Mouse (Mus musculus): ENCODE results near the gene Methig1. TPM values are rescaled to one million over a fixed set of nuclear protein-coding genes. Genes with fewer than 3 reads are reported as not detected.
"Not testable (repeated sequence)": the region's sequence is repeated elsewhere in the genome, so short reads cannot be mapped to it uniquely, and the experiment has no call there.

Methig1 gene
- not detected for total RNA-seq (2021)

DNA sequence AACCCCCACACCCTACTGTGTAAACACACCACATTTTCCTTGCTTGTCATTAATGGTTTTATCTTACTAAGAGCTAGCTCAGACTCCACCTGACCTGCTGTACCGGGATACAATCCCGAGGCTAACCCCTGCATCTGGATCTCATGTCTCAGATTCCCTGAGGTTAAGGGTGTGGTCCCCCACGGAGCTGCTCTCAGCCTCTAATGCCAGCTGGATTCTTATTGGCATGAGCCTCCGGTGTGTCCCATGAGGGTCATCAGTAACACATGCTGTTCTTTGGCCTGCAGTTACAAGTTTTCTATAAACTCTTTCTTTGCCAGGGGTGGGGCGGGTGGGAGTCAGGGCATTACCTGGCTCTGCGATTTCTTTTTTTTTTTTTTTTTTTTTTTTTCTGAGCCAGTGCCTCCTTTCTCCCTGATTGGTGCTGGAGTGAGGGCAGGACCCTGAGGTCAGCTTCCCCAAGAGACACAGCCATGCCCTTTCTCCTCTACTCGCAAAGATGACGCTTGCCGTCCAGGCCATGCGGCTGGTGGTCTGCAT is at the start of gene Methig1, which contains the start of gene Mettl7a2:
TSS of gene Methig1 (plus strand) at position 439 of the 540 bp plus-strand sequence.
TSS of gene Mettl7a2 (plus strand) at position 490 of the 540 bp plus-strand sequence.
- intact Hi-C loops (cut with DNase I): no loop called here
- no peak for DNase-seq (ENCODE audit: low spot score in 2 of 2)

DNA sequence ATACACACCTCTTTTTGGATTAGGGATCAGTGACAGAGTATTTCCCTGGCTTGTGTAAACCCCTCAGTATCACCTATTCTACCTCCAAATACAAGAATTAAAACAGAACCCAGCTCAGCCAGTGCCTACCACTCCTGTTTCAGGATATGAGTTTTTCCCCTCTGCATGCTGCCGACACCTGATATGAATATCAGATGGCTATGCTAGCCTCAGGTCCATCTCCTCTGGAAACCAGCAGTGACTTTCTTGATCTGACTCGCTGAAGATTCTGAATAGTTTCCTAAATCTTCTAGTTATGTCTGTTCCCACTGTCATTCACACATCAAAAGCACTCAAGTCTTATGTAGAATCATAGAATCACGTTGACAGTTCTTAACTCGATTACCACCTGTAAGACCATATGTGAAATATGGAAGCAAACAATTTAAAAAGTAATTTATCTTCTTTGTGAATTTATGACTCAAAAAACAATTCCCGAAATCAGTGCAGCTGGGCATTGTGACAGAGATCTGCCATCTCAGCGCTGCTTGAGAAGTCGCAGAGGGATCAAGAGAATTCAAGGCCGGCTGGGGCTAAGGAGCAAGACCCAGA is 49.4 kb upstream of the Methig1 start:
- intact Hi-C loops (cut with DNase I): loop anchor here (2.0 kb wide), 1 partner anchor 77 kb away; the partner anchor contains the start of gene Atf1
- no peak for DNase-seq (ENCODE audit: low spot score in 2 of 2)

DNA sequence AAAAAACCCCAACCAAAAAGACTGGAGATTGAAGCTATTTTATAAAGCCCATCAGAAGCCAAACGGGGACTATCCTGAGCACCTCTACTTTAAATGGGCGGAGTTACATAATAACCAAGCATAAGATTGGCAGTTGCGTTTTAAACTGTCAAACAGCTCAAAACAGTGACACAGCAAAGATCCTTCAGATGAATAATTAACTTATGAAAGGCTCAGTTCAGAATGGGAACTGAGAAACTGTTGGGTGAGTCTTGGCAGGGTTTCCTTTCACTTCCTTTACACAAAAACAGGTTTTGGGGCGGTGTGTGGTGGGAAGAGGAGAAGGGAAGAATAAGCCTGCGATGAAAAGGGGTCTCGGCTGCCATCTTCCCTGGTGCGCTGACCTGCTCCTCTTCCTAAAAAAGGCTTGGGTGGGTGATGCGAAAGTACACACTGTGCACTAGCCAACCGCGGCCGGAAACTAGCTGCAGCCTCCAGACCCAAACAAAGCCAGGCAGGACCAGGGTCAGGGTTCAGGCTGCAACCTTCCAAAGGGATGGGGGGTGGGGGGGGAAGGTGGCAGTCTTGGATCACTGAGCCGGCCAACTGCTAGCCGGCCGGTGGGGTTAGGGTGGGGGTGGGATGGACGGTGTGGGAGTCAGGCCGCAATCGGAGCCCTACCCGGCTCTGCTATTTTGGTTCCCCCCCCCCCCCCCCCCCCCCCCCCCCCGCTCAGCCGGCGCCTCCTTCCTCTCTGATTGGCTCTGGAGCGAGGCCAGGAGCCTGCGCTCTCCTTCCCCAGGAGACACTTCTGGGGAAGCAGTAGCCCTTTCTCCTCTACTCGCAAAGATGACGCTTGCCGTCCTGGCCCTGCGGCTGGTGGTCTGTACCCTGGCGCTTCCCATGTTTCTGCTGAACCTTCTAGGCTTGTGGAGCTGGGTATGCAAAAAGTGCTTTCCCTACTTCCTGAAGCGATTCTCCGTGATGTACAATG is 48.6 kb upstream of the Methig1 start, which contains the start of gene Mettl7a1:
TSS of gene Mettl7a1 (plus strand) at position 122 of the 973 bp plus-strand sequence.
- DNase-seq (ENCODE audit: low spot score in 2 of 2): peak; percentile 83 to 86
- intact Hi-C loops (cut with DNase I): loop anchor here (2.0 kb wide), 1 partner anchor 78 kb away; the partner anchor contains the start of gene Atf1

DNA sequence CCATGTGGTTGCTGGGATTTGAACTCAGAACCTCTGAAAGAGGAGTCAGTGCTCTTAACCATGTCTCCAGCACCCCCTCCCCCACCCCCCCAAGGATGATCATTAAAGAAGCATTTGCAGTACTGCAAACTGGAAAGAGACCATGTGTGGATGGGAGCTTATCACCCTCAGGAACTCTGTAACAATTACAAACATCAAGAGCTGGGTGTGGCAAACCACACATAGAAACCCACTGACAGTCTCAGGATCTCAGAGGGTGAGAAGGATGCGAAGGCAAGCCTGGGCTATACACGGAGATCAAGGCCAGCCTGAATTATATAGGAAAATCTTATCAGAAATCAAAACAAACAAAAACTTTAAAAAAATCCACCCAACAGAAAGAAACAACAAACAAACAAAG is 46.7 kb upstream of the Methig1 start:
- DNase-seq (ENCODE audit: low spot score in 2 of 2): no peak
- intact Hi-C loops (cut with DNase I): no loop called here

DNA sequence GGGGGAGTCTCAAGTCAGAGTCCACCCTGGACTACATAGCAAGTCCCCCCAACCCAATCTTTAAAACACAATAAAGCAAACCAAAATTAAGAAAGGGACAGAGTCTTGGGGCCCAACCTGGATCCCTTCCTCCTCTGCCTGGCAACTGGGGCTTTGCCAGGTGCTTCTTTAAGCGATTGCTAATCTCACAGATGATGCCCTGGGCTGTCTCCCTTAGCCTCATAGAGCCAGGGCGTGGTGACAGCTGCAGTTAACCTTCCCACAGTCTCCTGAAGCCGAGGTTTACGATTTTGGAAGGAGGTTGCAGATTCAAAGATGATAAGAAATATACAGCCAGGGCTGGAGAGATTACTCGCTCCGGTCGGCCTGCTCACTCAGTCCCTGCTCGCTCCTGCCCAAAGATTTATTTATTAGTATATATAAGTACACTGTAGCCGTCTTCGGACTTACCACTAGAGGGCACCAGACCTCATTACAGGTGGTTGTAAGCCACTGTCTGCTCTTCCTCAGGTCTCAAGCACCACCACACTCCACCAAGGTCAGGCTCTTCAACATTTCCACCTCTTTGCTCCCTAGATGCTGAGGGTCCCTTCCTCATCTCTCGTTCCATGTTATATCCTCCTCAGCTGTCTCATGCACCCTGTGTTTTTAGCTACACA is 45.4 kb upstream of the Methig1 start:
- DNase-seq (ENCODE audit: low spot score in 2 of 2); intact Hi-C loops (cut with DNase I): not testable (repeated sequence)

DNA sequence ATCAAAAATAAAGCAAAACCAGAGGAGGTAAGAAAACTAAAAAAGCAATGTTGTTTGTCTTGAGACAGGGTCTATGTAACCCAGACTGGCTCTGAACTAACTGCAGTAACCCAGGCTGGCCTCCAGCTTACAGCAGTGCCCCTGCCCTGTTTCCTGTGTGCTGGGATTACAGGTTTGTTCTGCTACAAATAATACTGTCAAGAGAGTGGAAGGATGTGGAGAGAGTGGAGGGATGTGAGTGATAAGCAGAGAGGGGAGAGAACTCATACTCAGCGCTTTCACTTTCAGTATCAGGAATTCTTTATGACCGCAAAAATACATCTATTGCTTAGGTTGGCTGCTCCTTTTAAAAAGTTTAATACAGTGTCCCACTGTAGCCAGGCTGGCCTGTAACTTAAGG is 40.6 kb upstream of the Methig1 start:
- intact Hi-C loops (cut with DNase I): no loop called here

DNA sequence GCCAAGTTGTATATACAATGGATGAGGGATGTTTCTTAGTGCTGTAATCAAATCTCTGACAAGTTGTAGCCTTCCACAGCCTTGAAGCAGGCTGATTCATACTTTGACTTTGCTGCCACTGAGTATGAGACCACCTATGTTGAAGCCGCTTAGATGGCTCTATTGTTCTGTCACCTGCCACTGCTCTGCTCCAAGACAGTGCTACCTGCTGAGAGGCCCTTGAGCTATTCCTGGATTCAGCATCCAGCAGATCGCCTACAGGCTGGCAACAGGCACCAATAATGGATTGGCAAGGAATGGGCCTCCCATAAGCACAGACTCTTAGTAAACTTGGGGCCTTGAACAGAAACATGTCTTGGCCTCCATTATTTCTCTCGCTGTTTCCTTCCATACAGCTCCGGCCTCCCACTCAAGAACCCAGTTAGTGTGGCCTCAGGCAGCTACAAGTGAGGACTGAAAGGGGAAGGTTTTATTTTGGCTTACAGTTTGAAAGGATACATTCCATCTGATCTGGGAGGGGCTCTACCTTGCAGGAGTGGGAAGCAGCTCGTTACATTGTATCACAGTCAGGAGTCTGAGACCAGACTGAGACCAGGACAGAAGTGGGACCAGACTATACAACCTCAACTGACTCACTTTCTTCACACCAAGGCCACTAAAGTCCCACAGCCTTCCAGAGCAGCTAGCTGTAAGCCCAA is 38.4 kb upstream of the Methig1 start:
- intact Hi-C loops (cut with DNase I): no loop called here
- no peak for DNase-seq (ENCODE audit: low spot score in 2 of 2)

More for the DNA sequence above, 40.6 kb upstream of the Methig1 start:
- DNase-seq (ENCODE audit: low spot score in 2 of 2): no peak

DNA sequence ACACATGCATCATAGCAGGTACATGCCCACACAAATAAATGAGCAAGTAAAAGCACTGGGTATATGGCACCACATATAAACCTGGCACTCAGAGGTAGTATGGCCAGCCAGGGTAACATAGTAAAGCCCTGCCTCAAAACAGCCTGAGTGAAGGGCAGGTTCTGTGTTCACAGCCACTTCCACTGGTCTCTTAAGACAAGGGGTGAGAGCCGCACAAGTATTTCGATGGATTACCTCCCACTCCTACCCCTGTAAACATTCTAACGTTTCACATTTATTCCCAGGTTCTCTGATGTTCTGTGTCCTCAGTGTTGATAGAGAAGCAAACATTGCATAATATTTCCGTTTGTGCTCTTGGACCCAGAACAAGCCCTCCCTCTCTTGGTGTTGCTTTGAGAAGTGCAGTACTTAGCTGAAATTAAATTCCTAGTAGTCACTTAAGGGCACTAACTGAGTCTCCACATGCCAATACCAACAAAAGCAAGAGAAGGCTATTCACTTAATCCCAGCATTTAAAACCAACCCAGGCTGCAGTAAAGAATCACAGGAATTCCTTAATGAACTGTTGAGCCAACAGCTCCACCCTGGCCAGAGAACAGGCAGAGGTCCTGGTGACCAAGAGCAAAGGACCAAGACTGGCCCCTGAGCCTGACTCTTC is 34.8 kb upstream of the Methig1 start:
- DNase-seq (ENCODE audit: low spot score in 2 of 2); intact Hi-C loops (cut with DNase I): not testable (repeated sequence)

DNA sequence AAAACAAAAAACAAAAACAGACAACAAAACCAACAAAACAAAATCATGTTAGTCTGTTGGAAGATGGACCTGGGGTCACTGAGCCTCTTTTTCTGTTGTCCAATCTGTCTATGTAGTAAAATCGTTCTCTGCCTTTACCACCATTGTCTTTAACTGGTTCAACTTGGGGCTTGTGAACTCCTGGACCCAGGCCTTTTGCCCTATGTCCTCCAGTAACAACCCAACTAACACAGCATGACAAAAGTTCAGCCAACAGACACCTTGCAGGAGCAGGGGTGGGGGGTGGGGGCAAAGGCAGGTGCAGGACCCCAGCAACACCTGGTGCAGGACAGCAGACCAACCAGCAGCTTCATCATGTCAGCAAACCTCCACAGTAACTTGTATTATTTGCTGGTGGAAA is 33.1 kb upstream of the Methig1 start:
- DNase-seq (ENCODE audit: low spot score in 2 of 2): no peak
- intact Hi-C loops (cut with DNase I): no loop called here

DNA sequence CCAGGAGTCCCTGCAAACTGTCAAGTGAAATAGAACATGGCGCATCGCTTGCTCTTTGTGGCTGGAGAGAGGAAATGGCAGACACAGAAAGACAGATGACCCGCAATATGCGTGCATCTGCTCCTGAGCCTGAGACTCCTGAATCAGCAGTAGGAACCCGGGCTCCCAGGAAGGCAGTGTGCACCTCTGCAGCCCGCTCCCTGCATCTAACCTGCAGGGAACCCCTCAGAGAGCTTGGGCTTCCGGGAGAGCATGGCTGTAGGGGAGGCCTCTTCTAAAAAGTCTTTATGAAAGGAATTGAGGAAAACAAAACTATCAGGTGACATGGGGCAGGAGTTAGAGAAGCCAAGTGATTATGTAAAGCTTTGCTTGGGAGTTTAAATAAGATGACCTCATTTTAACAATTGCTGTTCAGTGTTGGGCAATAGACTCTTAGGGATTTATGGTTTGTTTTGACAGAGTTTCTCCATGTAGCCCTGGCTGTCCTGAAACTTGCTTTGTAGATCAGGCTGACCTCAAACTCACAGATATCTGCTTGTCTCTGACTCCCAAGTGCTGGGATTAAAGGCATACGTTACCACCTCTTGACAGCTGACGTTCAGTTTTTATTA is 32.5 kb upstream of the Methig1 start:
- no peak for DNase-seq (ENCODE audit: low spot score in 2 of 2)
- intact Hi-C loops (cut with DNase I): no loop called here

DNA sequence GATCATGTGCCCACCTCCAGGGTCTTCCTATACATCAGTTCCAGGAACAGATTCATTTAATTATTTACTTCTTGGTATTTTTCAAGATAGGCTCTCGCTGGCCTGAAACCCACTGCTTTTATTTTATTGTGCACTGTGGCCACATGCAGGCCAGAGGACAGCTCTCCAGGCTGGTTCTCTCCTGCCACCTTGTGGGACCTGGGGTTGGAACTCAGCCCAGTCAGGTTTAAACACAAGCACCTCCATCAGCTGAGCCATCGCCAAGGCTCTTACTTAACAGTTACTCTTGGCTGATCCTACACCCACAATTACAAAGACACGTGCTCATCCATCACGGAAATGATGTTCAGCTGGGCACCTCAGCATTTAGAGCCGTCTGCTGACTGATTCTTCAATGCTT is 31.8 kb upstream of the Methig1 start:
- intact Hi-C loops (cut with DNase I): no loop called here
- no peak for DNase-seq (ENCODE audit: low spot score in 2 of 2)

DNA sequence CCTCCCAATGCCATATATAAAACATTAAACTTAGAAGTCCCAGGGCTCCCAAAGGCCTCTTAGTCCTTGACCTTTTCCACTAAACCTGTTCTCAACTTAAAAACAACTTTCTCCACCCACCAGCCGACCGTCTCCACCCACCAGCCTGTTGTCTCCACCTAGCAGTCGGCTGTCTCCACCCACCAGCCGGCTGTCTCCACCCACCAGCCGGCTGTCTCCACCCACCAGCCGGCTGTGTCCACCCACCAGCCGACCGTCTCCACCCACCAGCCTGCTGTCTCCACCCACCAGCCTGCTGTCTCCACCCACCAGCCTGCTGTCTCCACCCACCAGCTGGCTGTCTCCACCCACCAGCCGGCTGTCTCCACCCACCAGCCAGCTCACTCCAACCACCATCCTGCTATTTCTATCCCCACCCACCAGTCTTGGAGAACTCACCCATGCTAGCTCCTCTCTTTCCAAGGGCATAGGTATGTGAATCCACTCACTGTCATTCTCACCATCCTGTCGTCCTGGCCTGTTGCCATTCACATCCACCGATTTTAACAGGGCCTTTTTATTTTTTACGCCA is 28.8 kb upstream of the Methig1 start:
- intact Hi-C loops (cut with DNase I): no loop called here
- DNase-seq (ENCODE audit: low spot score in 2 of 2): peak in 1 of 2 experiments; percentile 22

DNA sequence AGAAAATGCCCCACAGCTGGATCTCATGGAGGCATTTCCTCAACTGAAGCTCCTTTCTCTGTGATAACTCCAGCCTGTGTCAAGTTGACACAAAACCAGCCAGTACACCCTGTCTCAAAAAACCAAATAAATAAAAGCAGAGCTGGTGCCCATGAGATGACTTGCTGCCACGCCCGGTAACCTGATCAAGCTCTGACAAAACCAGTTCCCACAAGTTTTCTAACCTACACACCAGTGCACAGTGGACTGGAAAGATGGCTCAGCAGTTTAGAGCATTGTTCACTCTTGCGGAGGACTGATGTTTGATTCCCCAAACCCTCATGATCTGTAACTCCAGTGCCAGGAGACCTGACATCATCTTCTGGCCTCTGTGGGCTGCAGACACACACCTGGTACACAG is 27.7 kb upstream of the Methig1 start:
- DNase-seq (ENCODE audit: low spot score in 2 of 2): no peak
- intact Hi-C loops (cut with DNase I): no loop called here

DNA sequence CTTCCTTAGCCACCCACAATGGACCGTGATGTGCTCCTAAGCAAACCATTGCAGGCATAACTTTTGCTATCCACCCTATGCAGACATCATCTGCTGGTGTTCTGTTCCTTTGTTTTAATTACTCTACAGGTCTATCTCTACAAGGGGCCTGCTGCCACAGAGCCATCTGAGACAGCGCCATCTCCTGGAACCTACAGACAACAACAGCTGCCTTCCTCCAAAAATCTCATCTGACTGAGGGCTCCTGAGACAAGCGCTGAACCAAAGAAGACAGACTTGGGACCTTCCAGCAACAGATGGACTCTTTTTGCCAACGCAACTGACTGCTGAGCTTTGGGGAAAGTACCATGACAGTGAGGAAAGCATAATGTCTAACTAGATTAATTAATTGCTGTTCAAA is 24.9 kb upstream of the Methig1 start:
- DNase-seq (ENCODE audit: low spot score in 2 of 2); intact Hi-C loops (cut with DNase I): not testable (repeated sequence)

DNA sequence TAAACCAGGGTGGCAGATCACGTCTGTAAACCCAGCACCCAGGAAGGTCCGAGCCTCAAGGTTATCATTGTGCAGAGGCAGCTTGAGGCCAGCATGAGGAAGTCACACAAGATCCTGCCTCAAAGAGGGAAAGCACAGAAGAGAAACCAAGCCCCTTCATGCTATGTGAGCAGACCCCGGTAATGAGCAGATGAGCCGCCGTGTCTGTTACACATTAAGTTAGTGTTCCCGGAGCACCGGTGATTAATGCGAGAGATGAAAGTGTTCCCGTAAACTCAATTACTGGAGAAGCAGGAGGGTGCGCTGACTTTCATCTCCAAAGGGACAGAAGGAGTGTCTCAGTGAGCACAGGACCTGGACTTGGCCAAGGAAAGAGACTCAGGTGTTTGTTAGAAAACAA is 23.6 kb upstream of the Methig1 start:
- DNase-seq (ENCODE audit: low spot score in 2 of 2); intact Hi-C loops (cut with DNase I): not testable (repeated sequence)

DNA sequence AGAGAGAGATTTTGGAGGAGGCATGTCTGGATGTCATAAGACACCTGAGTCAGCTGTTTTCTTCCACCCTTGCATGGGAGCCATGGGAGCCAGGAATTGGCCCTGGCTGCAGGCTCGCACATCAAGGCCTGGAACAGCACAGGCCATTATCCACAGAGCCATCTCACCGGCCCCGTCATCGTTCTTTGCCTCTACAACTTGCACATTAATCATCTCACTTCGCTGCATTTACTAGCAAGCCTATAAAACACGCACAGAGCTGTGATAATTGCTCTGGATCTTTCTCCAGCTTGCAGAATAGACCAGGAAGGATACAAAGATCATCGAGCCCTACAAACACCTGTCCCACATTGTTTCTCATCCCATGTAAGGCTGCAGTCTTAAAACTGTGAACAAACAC is 22.2 kb upstream of the Methig1 start:
- DNase-seq (ENCODE audit: low spot score in 2 of 2): no peak
- intact Hi-C loops (cut with DNase I): no loop called here

DNA sequence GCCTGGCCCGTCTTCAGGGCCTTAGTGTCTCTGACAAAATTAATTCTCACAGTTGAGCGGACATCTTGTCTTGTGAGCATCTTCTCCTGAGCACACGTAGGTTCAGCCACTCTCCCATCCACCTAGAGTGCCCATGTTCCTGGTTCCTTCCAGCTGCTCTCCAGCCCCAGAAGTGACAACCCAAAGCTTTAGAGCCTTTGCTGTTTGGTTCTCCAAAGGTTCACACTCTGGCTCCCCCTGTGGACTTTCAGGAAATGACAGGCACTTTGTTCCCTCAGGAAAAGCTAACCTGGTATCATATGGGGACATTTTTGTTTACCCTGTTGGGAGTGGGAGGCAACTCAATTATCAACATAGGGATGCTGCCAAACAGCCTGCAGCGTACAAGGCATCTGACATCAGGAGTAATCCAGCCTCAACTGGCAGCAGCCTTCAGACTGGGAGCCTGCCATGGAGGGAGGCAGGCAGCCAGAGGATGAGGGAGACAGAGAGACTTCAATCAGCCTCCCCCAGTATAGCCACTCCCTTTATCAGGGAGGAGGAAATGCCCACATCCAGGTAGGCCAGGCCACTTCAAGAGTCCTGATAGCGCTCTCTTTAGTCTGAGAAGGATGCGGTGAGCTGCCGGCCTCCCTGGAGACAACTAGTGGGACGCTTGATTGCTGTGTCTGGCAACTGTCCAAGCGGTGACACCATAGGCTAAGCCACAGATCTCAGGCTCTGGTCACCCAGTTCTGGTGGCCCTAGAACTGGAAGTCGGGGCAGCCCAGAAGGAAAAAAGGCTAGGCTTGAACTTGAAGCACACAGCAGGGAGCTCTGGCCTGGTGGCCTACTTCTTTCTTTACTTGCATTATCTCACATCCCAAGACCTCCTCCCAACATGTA is 20.6 kb upstream of the Methig1 start:
- DNase-seq (ENCODE audit: low spot score in 2 of 2); intact Hi-C loops (cut with DNase I): not testable (repeated sequence)
